Mouse (Mus musculus) cerebellum, adult (tissue): ENCODE measurements around the gene Ankrd12.
"Not testable (repeated sequence)": the region's sequence is repeated elsewhere in the genome, so short reads cannot be mapped to it uniquely, and the experiment has no call there.

ENCODE experiments used
- ATAC-seq: cut with Nextera tagmentation; 2 replicates; pipeline ENCODE4 v1.9.2; 2017; ENCODE audit warnings: mild to moderate bottlenecking, moderate library complexity, mixed read lengths; ENCODE audit not compliant: insufficient number of reproducible peaks, low FRiP score, low TSS enrichment

The Ankrd12 gene

DNA sequence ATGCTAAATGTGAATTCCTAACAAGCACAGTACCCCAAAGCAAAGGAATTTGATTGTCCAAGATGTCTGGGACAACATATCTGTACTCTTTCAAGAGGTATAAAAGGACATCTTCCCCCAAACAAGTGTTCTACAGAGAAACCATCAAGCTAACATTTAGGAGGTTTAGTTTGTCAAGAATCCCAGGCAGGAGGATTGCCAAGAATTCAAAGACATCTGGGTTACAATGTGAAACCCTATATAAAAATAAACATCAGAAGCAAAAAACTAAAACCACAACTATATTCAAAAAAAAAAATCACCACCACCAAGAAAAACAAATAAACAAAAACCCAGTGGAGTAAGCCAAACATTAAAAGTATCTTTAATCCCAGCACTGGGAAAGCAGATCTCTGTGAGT, 13.4 kb upstream of the Ankrd12 start:
- no peak for ATAC-seq

DNA sequence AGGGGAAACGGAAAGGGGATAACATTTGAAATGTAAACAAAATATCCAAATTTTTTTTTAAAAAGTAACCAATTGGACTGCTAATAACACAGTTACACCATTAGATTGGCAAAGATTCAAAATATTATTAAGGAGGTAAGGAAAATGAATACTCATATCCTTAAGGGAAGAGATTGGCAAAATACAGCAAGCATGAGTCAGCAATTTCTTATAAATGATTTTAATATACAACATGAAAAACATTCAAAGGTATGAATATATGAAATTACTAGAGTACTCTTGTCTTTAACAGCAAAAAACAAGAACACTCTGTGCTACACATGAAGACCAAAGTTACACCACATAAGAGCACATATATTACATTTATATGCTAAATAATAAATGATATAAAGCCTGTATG, 8.1 kb upstream of the Ankrd12 start:
- no peak for ATAC-seq

DNA sequence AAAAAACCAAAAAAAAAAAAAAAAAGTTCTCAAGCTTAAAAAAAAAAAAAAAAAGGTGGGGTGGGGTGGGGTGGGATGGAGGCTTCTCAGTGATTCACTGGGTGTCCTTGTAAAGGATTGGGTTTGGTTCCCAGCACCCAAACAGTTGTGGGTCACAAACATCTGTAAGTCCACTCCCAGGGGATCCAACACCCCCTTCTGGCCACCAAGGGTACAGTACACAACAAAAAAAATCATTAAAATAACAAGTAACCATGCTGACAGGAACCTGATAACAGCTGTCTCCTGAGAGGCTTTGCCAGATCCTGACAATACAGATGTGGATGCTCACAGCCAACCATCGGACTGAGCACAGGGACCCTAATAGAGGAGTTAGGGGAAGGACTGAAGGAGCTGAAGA, 7.6 kb upstream of the Ankrd12 start:
- no peak for ATAC-seq

DNA sequence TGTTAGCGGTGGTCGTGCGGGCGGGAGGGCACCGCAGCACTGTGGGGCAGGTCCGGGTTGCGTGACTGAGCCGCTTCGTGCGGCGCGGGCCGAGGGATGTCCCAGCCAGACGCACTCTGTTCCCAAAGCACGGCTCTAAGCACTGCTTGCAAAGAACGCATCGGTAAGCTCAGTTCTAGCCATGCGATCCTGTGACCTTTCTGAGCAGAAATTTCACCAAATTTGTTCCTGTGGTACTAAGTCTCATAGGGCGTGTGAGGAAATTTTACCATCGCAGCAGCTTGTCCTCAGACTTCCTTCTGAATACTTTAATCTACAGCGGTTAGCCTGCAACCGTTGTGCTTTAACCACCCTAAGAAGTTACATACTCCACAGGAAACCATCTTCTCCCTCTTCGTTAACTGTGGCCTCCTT, 555 bp upstream of the Ankrd12 start:
- 0 out of 2 replicates have a peak, but pooled peaks have one; percentile 29 for ATAC-seq

DNA sequence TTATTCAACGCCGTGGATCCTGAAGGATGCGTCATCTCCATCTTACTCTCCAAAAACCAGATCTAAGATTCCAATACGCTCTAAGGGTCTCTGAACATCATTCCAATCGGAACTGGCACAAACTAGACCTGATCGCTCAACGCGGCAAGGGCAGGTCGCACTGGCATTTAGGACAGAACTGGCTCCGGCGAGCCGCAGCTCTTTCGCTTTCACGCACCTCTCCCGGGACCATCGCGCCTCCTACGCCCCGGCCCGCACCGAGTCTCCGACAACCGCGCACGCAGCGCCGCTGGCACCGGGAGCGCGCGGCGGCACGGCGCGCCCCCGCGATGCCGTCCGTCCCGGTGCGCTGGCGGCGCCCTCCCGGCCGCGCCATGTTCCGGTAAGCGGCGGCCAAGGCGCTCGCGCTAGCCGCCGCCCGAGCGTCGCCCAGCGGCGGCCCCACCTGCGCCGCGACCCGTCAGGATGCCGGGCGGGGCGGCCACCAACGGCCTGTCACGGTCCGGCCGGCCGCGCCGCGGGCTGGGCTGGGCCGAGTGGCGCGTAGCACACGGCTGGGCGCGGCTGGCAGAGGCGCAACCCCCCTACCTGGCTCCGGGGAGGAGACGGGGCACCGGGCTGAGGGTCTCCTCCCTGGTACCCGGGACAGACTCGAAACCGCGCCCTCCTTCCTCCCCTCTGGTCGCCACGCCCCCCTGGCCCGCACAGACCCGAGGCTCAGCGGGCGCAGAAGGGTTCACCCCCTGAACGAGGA, 538 bp downstream of the Ankrd12 start:
- ATAC-seq = peak; percentile 63

DNA sequence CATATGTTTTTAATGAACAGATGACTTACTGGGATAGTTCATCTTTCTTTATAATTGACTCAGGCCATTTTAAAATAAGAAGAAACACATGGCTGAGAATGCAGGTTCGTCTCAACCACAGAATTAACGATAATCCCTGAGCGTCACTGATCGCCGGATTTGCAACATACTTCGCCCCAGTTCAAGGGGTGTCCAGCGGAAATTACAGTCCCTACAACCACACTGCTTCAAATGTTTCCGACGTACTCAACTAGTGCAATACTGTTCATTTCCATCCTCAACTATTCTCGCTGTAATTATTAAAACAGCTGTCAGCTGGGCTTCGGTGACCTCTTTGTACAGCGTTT, 1.1 kb downstream of the Ankrd12 start:
- no peak for ATAC-seq

DNA sequence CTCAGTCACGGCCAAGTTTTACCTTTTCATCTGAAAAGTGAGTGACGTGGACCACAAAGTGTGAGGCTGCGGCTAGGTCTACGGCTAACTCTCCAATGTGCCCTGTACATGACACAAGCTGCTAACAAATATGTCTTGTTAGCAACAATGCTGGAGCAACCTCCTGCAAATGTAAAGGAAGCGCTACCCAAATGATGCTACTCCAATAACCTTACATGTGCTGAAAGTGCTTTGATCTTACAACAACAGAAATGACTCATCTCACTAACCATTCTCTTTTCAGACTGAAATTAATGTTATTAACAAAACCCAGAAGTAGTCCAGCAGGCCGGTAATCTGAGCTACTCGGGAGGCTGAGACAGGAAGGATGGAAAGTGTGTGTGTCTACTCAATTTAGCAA, 2.9 kb downstream of the Ankrd12 start:
- no peak for ATAC-seq

DNA sequence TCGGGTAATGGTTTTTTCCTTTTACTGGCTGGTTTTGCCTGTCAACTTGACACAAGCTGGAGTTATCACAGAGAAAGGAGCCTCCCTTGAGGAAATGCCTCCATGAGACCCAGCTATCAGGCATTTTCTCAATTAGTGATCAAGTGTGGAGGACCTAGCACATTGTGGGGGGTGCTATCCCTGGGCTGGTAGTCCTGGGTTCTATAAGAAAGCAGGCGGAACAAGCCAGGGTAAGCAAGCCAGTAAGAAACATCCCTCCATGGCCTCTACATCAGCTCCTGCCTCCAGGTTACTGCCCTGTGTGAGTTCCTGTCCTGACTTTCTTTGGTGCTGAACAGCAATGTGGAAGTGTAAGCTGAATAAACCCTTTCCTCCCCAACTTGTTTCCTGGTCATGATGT, 7.9 kb downstream of the Ankrd12 start:
- not testable (repeated sequence) for ATAC-seq

DNA sequence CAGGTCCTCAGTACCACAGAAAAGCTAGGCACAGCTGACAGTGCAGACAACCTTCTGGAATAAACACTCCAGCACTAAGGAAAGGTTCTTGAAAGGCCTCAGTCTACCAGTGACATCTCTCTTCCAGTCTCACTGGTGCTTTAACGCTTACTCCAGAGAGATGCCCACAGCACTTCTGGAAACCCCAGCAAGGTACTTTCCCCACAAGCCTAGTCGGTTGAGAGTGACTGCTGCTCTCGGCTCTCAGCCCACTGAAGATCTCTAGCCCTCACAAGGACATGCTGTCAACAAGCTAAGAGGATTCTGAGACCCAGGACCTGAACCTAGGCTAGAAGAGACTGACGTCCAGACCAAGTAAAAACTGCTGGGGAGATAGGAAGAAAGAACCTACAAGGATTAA, 11.8 kb downstream of the Ankrd12 start:
- ATAC-seq = no peak

DNA sequence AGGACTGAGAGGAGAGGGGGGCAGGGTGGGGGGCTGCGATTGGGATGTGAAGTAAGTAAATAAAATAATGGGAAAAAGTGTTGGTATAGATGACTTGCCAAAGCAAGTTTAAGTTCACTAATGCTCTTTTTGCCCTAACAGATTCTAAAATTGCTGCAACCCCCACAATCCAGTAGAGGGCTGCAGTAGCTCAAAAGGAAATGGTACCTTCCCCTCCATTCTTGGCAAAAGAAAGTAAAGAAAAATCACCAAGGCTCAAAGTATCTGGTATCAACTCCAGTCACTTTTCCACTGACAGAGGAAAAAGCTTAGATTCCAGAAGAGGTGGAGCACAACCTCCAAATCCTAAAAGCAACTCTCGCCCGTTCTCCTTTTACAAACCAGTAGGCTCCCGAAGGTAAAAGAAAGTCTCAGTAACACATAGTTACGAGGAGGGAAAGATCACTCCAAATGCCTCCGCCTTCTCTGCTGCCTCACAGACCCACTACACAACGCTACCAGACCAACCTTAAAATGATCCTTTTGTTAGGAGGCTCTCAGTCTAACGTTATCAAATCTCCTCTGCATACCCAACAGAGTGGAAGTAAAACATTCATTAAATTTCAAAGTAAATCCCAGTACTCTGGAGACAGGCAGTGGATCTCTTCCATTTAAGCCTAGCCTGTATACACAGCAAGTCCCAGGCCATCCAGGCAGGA, 15.5 kb downstream of the Ankrd12 start:
- ATAC-seq = no peak

DNA sequence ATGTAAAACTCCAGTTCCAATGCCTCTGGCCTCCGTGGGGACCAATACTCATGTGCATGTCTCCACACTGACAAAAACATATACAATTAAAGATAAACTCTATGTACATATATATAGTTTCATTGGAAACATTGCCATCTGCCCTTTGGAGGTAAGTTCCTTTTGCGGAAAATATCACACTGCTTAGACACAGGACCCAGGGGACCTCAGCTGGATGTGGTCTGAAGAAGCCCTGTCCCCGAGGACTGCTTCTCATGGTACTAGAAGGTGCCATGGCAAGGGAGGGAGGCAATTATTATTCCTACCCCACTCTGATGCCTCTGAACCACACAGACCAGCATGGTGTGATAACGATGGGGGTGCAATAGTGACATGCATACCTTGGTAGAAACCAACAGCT, 18.7 kb downstream of the Ankrd12 start:
- no peak for ATAC-seq

DNA sequence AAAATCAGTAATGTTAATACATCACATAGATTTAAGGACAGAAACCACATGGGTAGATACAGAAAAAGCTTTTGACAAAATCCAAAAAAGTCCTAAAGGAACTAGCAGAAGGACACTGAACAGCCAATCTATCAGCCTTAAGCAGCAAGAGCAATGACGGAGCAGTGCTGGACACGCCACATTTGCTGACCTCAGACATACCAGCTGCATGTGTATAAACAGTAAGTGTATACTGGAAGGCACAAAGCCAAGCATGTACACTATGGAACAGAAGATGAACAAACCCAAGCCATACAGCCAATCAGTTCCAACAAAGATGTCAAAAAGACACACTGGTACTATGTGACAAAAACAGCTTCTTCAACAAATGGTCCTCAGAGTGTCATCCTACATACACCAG, 19.7 kb downstream of the Ankrd12 start:
- no peak for ATAC-seq

DNA sequence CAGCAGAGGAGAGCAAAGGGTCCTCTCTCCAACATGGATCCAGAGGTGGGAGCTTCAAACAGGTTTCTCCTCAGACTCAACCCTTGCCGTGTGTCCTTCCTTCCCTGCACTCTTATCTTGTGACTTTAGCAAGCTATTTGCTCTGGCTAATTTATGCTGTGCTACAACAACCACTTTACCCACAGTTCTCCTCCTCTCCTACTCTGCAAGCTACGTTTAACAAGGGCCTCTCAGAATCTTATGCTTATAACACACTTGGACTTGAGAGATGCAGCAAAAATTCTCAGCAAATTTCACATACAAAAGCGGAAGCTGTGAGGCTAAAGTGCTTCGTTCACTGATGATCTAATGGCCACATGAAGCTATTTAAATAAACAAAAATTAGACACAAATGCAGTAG, 23.5 kb downstream of the Ankrd12 start:
- no peak for ATAC-seq

DNA sequence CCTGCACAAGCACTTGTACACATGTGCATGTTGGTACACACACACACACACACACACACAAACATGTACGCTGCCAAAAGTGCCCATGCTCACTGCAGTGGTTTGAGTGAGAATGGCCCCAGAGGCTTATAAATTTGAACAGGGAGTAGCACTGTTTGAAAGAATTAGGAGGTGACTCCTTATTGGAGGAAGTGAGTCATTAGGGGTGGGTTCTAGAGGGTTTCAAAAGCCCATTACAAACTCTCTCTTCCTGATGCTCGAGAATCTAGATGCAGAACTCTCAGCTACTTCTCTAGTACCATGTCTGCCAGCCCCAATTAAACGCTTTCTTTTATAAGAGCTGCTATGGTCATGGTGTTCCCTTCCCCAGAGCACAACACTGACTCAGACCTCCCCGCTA, 28.1 kb downstream of the Ankrd12 start:
- ATAC-seq = no peak

DNA sequence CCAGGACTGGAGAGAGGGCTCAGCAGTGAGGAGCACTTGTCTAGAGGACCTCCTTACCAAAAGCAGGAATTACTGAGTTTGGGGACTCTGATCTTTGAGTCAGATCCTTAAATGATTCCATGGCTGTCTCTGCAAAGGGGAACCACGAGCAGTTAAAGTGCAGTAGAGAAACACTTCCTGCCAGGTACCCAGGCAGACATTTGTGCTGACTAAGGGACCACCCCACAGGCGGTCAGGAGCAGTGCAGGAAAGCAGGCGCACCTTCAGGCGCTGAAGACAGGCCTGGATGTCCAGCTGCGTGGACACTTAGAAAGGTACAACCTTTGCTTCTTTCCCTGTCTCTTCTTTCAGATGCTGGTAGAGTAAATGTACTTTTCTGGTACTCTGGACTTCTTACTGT, 28.7 kb downstream of the Ankrd12 start:
- no peak for ATAC-seq

DNA sequence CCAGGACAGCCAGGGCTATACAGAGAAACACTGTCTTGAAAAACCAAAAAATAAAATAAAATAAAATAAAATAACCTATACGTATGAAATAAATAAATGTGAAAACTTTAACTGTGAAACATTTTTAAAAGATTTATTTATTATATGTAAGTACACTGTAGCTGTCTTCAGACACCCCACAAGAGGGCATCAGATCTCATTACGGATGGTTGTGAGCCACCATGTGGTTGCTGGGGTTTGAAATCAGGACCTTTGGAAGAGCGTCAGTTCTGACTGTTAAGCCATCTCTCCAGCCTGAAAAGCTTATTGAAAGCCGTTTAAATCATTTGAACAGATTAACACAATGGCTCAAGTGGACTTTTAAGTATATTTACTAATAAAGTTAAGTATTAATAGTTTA, 33.2 kb downstream of the Ankrd12 start:
- ATAC-seq = not testable (repeated sequence)

DNA sequence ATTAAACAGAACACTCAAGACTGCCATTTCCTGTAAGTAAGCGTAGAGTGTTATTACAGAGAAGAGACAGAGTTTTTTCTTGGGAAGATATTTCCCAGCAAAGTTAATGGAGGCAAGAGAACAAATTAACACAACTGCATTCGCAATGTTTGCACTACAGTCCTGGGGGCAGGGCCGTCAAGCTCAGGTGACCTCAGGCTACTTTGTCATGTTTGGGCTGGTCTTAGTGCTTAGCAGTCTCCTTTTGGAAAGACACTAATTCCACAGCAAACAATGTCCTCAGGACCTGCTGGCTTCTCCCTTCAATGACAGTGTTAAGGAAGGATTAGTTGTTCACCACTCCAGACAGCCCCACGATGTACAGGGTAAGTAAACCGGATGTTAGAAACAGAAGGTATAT, 35.9 kb downstream of the Ankrd12 start:
- no peak for ATAC-seq

DNA sequence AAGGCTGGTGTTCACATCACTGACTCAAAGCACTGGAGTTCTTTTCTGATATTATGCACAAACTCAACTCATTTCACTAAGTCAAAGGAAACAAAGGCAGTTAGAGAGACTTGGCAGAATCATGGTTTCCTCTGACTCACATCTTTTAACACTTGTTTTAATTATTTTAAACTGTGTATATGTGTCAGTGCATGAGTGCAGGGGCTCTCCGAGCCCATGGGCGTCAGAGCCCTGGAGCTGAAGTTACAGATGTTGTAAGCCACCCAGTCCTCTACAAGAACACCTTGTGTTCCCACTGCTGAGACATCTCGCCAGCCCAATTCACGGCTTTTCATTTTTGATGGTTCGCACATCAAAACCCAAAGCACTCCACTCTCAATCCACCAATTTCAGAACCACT, 43.6 kb downstream of the Ankrd12 start:
- no peak for ATAC-seq

DNA sequence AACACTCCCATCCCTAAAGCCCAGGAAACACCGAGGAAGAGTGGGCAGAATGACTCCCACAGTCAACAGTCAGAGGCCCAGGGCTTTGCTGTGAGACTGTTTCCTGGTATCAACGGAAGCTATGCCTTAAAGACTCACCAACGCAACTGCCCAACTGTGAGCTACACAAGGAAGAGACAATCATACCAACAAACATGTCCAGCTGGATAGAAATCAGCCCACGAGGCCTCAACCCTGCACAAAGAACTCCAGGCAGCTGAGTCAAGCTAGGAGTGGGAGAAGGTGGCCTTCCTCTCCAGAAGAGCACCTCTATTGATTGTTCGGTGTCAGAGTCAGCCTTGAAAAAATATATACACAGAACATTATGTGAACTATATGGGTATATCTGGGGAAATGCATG, 44.9 kb downstream of the Ankrd12 start:
- no peak for ATAC-seq

DNA sequence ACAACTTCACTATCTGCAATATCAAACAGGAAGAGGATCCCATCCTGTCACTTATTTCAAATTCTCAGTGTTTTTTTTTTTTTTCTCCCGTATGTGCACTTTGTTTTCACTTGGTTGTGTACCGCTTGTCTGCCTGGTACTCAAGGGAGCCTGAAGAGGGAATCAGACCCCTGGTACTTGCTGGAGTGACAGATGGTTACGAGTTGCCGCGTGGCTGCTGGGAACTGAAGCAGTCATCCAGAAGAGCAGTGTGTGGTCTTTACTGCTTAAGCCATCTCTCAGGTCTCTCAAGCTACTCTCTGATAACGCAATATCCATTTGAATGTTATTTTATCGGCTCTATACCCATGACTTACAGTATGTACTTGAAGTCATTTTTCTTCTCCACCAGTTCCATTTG, 52.7 kb downstream of the Ankrd12 start:
- ATAC-seq = no peak

DNA sequence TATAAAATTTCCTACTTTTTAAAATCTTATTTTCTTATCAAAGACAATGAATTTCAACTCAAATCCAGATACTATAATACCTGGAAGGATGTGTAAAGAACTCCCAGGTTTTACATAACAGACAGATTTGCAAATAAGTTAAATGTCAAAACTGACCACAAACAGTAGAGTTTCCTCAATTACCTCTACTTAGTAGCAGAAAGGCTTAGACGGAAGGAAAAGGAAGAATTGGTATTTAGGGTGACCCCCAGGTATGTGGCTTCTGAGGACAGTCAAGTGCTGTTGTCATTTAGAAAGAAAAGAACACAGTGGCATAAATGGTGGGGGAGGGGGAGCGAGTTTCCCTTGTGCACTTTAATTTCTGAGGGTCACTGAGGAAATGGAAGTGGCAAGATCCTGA, 65.1 kb downstream of the Ankrd12 start:
- no peak for ATAC-seq

DNA sequence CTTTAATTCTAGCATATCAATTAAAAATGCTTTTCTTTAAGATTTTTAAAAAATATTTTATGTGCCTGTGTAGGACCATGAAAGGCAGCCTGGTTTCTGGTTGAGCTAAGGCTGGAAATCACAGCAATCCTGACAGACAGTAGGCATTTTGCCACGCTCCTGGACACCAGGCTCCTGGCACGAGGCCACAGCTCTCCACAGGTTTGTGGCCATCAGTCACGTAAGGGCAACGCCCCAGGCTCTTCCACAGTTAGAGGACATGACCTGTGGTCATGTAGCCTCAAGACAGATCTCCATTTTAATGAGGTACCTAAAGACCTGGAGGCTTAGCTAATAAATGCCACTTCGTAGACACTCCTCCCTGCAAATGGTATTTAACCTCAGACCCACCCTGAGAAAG, 69.0 kb downstream of the Ankrd12 start:
- ATAC-seq = no peak
